Mouse (Mus musculus) embryonic facial prominence, embryonic 15.5 days (tissue): ENCODE measurements around the gene Fut2. TPM values are rescaled to one million over a fixed set of nuclear protein-coding genes. Genes with fewer than 3 reads are reported as not detected.

ENCODE experiments used
- ATAC-seq: fragments of 200-750 bp; cut with Nextera tagmentation; 2 replicates; pipeline ENCODE4 v1.8.0; 2017; ENCODE audit warnings: low read depth, moderate TSS enrichment; ENCODE audit not compliant: insufficient number of reproducible peaks, low FRiP score, low TSS enrichment
- H3K27ac ChIP-seq: fragments of 300-500 bp; sonication (generic); replicated peaks from 2 replicates; pipeline ENCODE4 v1.5.1; 2015; ENCODE audit warnings: mild to moderate bottlenecking, inconsistent platforms
- H3K27me3 ChIP-seq: fragments of 300-500 bp; sonication (generic); 2 replicates; pipeline ENCODE4 v1.6.1; 2015; ENCODE audit warnings: inconsistent platforms
- H3K36me3 ChIP-seq: fragments of 300-500 bp; sonication (generic); 2 replicates; pipeline ENCODE4 v1.6.1; 2015; ENCODE audit warnings: mild to moderate bottlenecking, inconsistent platforms
- H3K4me1 ChIP-seq: fragments of 300-500 bp; sonication (generic); 2 replicates; pipeline ENCODE4 v1.6.1; 2015; ENCODE audit warnings: inconsistent platforms
- H3K4me2 ChIP-seq: fragments of 300-500 bp; sonication (generic); replicated peaks from 2 replicates; pipeline ENCODE4 v1.6.1; 2015; ENCODE audit warnings: mild to moderate bottlenecking, inconsistent platforms
- H3K4me3 ChIP-seq: fragments of 300-500 bp; sonication (generic); replicated peaks from 2 replicates; pipeline ENCODE4 v1.5.1; 2015; ENCODE audit warnings: mild to moderate bottlenecking, inconsistent platforms
- H3K9ac ChIP-seq: fragments of 300-500 bp; sonication (generic); 2 replicates; pipeline ENCODE4 v1.6.1; 2015; ENCODE audit warnings: inconsistent platforms
- H3K9me3 ChIP-seq: fragments of 300-500 bp; sonication (generic); replicated peaks from 2 replicates; pipeline ENCODE4 v1.6.1; 2016; ENCODE audit warnings: inconsistent platforms
- WGBS: fragments of 180-500 bp; shearing (Covaris S2); methylation state at CpG from one replicate; pipeline ENCODE4 v1.1.7; 2015; 5-methylcytosine and 5-hydroxymethylcytosine counted together
- polyA plus RNA-seq: library from polyadenylated mRNA; unstranded; fragments of >200 nt; fragmentation: Nextera tagmentation; extraction: Ambion mirVana; gene quantifications from 2 replicates; pipeline ENCODE4 v1.2.1, GENCODE M21; 2015

Gene Fut2
- polyA plus RNA-seq, 1 experiment from 2014 or later = 6.5 TPM

DNA sequence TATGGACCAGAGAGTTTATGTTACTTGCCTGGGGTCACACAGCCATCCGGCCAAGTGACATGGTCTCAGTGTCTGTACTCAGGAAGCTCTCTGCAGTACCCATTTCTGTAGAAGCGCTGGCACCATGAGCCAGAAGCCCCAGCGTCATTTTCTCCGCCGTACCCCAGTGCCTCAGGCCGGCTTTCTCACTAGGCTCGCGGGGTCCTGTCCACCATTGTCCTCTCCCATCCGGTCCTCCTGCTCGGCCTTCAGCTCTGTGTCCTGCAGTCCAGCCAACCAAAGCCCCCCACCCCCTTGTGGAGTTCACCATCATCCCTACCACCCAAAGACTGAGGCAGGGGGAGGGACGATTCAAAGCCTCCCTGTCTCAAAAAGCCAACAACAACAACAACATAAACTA is 35.4 kb upstream of the Fut2 start:
- Histone ChIP-seq H3K9me3 (no peaks in the 10 kb centered on the region), H3K36me3 (no peaks in the 10 kb centered on the region), H3K9ac (no peak overlapping the region), H3K4me3 (no peak overlapping the region), H3K4me2 (peak overlapping the region; percentile 90; the same call in 1 of the 2 replicates), H3K27ac (no peak overlapping the region), H3K27me3 (peaks cover 24% of the 10 kb centered on the region), H3K4me1 (peaks cover 50% of the 10 kb centered on the region)
- no peak for ATAC-seq
- 70% methylated on average over 11 of the region's 11 CpGs for WGBS

GRCm38 (mm10) chr7:45701072-45701471 is 34.9 kb upstream of the Fut2 start:
- Histone ChIP-seq H3K4me3 (peak overlapping the region; percentile 47), H3K4me2 (peak overlapping the region; percentile 90), H3K9ac (peak overlapping the region; percentile 28; the same call in 1 of the 2 replicates), H3K27ac (0 out of 2 replicates have a peak overlapping the region, but pooled peaks have one; percentile 44), H3K36me3 (no peaks in the 10 kb centered on the region), H3K27me3 (peaks cover 24% of the 10 kb centered on the region), H3K4me1 (peaks cover 45% of the 10 kb centered on the region), H3K9me3 (no peaks in the 10 kb centered on the region)
- 26% methylated on average over 11 of the region's 11 CpGs for WGBS
- ATAC-seq = no peak

GRCm38 (mm10) chr7:45700301-45701015 is 34.3 kb upstream of the Fut2 start:
- peaks cover 24% of the 10 kb centered on the region for H3K27me3 ChIP-seq
- peak overlapping the region; percentile 47 for H3K4me3 ChIP-seq
- peak overlapping the region; percentile 39; the same call in 1 of the 2 replicates for H3K27ac ChIP-seq
- no peaks in the 10 kb centered on the region for H3K36me3 ChIP-seq
- peak overlapping the region; percentile 35 for H3K9ac ChIP-seq
- 1% methylated on average over 20 of the region's 20 CpGs for WGBS
- no peak for ATAC-seq
- no peaks in the 10 kb centered on the region for H3K9me3 ChIP-seq
- H3K4me1 ChIP-seq = peaks cover 43% of the 10 kb centered on the region
- H3K4me2 ChIP-seq = peak overlapping the region; percentile 90

DNA sequence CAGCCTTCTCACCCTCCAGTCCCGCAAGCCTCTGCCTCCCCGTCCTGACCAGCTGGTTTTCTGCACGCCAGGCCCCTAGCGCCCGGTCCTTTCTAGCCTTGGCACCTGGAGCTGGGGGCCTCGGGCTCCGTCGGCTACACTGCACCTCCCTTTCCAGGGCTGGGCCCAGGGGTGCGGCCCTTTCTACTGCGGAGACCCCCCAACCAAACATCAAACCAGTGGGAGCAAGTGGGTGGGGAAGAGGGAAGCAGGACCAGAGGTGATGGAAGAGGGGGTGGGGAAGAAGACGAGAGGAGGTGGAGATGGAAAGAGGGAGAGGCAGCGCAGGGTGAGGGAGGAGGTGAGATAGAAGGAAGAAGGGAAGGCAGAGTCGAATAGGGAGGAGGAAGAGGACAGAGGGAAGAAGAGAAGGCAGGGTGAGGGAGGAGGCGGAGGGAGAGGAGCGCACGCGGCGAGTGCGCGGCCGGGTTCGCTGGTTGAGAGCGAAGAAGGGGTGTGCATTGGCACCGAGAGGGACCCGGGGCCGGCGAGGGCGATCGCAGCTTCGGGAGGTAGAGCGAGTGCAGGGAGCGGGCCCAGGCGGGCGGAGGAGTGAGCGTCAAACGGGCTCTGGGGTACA is 33.4 kb upstream of the Fut2 start, which contains the start of gene Car11:
Car11 (plus strand) TSS at position 321 of the 619 bp plus-strand sequence.
- Histone ChIP-seq H3K36me3 (no peaks in the 10 kb centered on the region), H3K4me1 (peaks cover 45% of the 10 kb centered on the region), H3K27me3 (peaks cover 24% of the 10 kb centered on the region), H3K9ac (peak within 1 kb of the TSS; percentile 35), H3K4me2 (peak within 1 kb of the TSS; percentile 90), H3K9me3 (no peaks in the 10 kb centered on the region), H3K27ac (peak within 1 kb of the TSS; percentile 39; the same call in 1 of the 2 replicates), H3K4me3 (peak within 1 kb of the TSS; percentile 47)
- WGBS = 2% methylated on average over 36 of the region's 36 CpGs
- no peak for ATAC-seq

GRCm38 (mm10) chr7:45697894-45698293 is 31.7 kb upstream of the Fut2 start:
- H3K4me2 ChIP-seq = no peak overlapping the region
- H3K9ac ChIP-seq = no peak overlapping the region
- WGBS = 79% methylated on average over 7 of the region's 7 CpGs
- H3K27ac ChIP-seq = no peak overlapping the region
- ATAC-seq = no peak
- peaks cover 39% of the 10 kb centered on the region for H3K4me1 ChIP-seq
- no peaks in the 10 kb centered on the region for H3K9me3 ChIP-seq
- H3K36me3 ChIP-seq = no peaks in the 10 kb centered on the region
- peaks cover 24% of the 10 kb centered on the region for H3K27me3 ChIP-seq
- H3K4me3 ChIP-seq = no peak overlapping the region

GRCm38 (mm10) chr7:45695098-45695497 is 28.9 kb upstream of the Fut2 start:
- peak; percentile 53 for ATAC-seq
- Histone ChIP-seq H3K4me2 (no peak overlapping the region), H3K27me3 (peaks cover 18% of the 10 kb centered on the region), H3K4me3 (no peak overlapping the region), H3K27ac (peak overlapping the region; percentile 83), H3K36me3 (no peaks in the 10 kb centered on the region), H3K9ac (no peak overlapping the region), H3K4me1 (peaks cover 27% of the 10 kb centered on the region), H3K9me3 (no peaks in the 10 kb centered on the region)
- WGBS = 20% methylated on average over 6 of the region's 6 CpGs

- Histone ChIP-seq H3K4me3 (no peak within 1 kb of the TSS), H3K9ac (no peak within 1 kb of the TSS), H3K4me2 (no peak within 1 kb of the TSS), H3K36me3 (no peaks in the 10 kb centered on the region), H3K9me3 (no peaks in the 10 kb centered on the region), H3K4me1 (peaks cover 17% of the 10 kb centered on the region), H3K27me3 (peaks cover 8% of the 10 kb centered on the region), H3K27ac (peak within 1 kb of the TSS; percentile 83)
- ATAC-seq = no peak
- WGBS = 92% methylated on average over 50 of the region's 50 CpGs
Observed at GRCm38 (mm10) chr7:45693921-45694591, 27.9 kb upstream of the Fut2 start, which contains the start of gene Sec1. Sec1 (minus strand) TSS chr7:45694402.

DNA sequence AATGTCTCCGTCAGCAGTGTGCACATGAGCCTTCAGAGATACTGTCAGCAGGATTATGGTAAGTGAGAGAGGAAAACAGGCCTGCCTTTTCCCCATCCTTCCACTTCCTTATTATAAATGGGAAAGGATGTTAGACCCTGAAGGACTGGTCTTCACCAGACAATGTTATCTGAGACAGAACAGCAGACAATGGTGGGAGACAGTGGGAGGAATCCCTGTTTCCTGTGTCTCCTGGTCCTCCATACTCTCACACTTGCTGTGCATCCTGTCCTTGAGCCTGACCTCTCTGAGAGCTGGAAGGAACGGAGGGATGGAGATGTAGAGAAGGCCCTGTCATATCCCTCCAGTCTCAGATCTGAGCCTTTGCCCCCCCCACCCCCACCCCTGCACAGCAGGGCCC is 26.2 kb upstream of the Fut2 start:
- H3K4me3 ChIP-seq = no peak overlapping the region
- no peak for ATAC-seq
- no peak overlapping the region for H3K9ac ChIP-seq
- H3K36me3 ChIP-seq = no peaks in the 10 kb centered on the region
- H3K27ac ChIP-seq = no peak overlapping the region
- no peaks in the 10 kb centered on the region for H3K27me3 ChIP-seq
- H3K9me3 ChIP-seq = no peaks in the 10 kb centered on the region
- H3K4me2 ChIP-seq = no peak overlapping the region
- 85% methylated on average over 2 of the region's 2 CpGs for WGBS
- peaks cover 17% of the 10 kb centered on the region for H3K4me1 ChIP-seq

- Histone ChIP-seq H3K27ac (no peak overlapping the region), H3K27me3 (no peaks in the 10 kb centered on the region), H3K9me3 (no peaks in the 10 kb centered on the region), H3K4me2 (no peak overlapping the region), H3K4me3 (no peak overlapping the region), H3K4me1 (peaks cover 31% of the 10 kb centered on the region), H3K9ac (no peak overlapping the region), H3K36me3 (no peaks in the 10 kb centered on the region)
- ATAC-seq = no peak
- 74% methylated on average over 11 of the region's 11 CpGs for whole genome bisulfite sequencing
Observed at GRCm38 (mm10) chr7:45689800-45690199, 23.6 kb upstream of the Fut2 start.

- no peak for ATAC-seq
- Histone ChIP-seq H3K9me3 (no peaks in the 10 kb centered on the region), H3K4me2 (no peak overlapping the region), H3K4me1 (peaks cover 32% of the 10 kb centered on the region), H3K4me3 (no peak overlapping the region), H3K27ac (no peak overlapping the region), H3K36me3 (no peaks in the 10 kb centered on the region), H3K9ac (no peak overlapping the region), H3K27me3 (no peaks in the 10 kb centered on the region)
- 55% methylated on average over 6 of the region's 6 CpGs for WGBS
Observed at GRCm38 (mm10) chr7:45689099-45689498, 22.9 kb upstream of the Fut2 start.

DNA sequence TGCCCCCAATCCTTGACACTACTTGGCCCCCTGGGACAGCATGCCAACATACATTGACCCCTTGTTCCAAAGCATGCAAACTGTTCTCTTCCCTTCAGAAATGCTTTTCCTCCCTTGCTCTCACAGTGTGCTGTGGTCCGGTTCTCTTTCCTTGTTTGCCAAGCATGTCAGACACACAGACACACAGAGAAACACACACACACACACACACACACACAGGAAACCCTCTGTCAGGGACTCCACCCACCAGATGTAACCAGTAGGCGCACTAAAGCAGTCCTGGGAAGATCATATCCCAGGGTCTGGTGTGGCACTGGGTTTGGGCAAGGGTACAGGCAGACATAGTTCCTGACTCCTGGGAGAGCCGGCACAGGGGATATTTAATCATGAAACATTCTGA is 20.6 kb upstream of the Fut2 start:
- H3K27me3 ChIP-seq = no peaks in the 10 kb centered on the region
- no peak for ATAC-seq
- H3K9ac ChIP-seq = no peak overlapping the region
- no peaks in the 10 kb centered on the region for H3K9me3 ChIP-seq
- no peak overlapping the region for H3K4me2 ChIP-seq
- peaks cover 48% of the 10 kb centered on the region for H3K4me1 ChIP-seq
- H3K27ac ChIP-seq = no peak overlapping the region
- 60% methylated on average over 3 of the region's 3 CpGs for WGBS
- no peaks in the 10 kb centered on the region for H3K36me3 ChIP-seq
- H3K4me3 ChIP-seq = no peak overlapping the region
